Comparison of ENCODE assay signal across 10 mouse cellular contexts in the genomic region with DNA sequence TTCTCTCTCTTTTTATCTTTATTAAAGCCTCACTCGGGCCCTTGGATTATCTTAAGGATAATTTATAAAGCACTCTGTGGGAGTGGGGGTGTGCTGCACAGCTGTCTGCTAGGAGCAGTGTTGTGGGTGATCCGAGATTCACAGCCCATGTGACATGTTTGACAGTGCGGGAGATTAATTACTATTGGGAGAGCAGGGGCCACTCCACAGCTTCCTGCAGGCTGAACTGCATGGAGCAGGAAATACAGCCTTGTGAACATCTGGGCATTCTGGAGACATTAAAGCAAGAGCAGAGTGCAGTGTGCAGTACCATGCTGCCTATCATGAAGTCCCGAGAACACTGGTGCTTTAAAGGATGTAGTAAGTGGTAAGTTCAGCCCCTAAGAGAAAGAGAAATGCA.
DNase-seq lines count a peak whose midpoint lies in the region; ATAC-seq and TF ChIP-seq lines count a peak whose summit lies in the region.
"Had no signal": no experiment of that assay in that cellular context is flagged by ENCODE, and none has a peak within 500 bp of the region (broad histone marks: within the 10 kb centered on the region; RNA-seq: fewer than 3 reads in every experiment).

No protein-coding gene starts in this region.

- intact Hi-C loops in heart, postnatal 25 days (cut with DNase I), result no loop called here

- no peaks in the 10 kb centered on the region for H3K9me3 ChIP-seq in heart, embryonic 10.5 days
- H3K9me3 ChIP-seq in hindbrain, postnatal 0 days (ENCODE audit: low read length), result no peaks in the 10 kb centered on the region
- H3K9me3 ChIP-seq in stomach, embryonic 15.5 days, result no peaks in the 10 kb centered on the region

- H3K4me2 ChIP-seq in hindbrain, postnatal 0 days (ENCODE audit: low read depth, low read length), result no peak overlapping the region
- H3K4me2 ChIP-seq in stomach, embryonic 15.5 days, result peak overlapping the region; percentile 22

- peaks cover 61% of the 10 kb centered on the region for H3K4me1 ChIP-seq in heart, embryonic 10.5 days
- no peaks in the 10 kb centered on the region for H3K4me1 ChIP-seq in hindbrain, postnatal 0 days (ENCODE audit: insufficient read depth, low read length)
- peaks cover 13% of the 10 kb centered on the region for H3K4me1 ChIP-seq in stomach, embryonic 15.5 days

- H3K27me3 ChIP-seq in heart, embryonic 10.5 days (ENCODE audit: insufficient read depth, poor library complexity, severe bottlenecking), result no peaks in the 10 kb centered on the region
- H3K27me3 ChIP-seq in hindbrain, postnatal 0 days (ENCODE audit: insufficient read depth, low read length), result no peaks in the 10 kb centered on the region
- no peaks in the 10 kb centered on the region for H3K27me3 ChIP-seq in stomach, embryonic 15.5 days (replicated peaks)

- H3K9ac ChIP-seq in hindbrain, postnatal 0 days (replicated peaks; ENCODE audit: low read length), result no peak overlapping the region
- H3K9ac ChIP-seq in stomach, embryonic 15.5 days, result no peak overlapping the region

- 16% methylated on average over 4 of the region's 4 CpGs for WGBS in heart, embryonic 10.5 days
- 19% methylated on average over 4 of the region's 4 CpGs for WGBS in hindbrain, postnatal 0 days
- WGBS in stomach, embryonic 15.5 days, result 12% methylated on average over 4 of the region's 4 CpGs

- peak overlapping the region; percentile 81 for H3K27ac ChIP-seq in heart, embryonic 10.5 days
- no peak overlapping the region for H3K27ac ChIP-seq in hindbrain, postnatal 0 days
- no peak overlapping the region for H3K27ac ChIP-seq in stomach, embryonic 15.5 days

- no peak for TF ChIP-seq CTCF in hindbrain, postnatal 0 days (IDR thresholded peaks at IDR 0.05; ENCODE audit: low read depth)

- peak; percentile 72 for ATAC-seq in hindbrain, postnatal 0 days
- ATAC-seq in stomach, embryonic 15.5 days (ENCODE audit: insufficient read depth, low FRiP score, low read depth), result peak; percentile 75; the same call in 1 of the 2 replicates
- no peak for ATAC-seq in granulocyte monocyte progenitor cell, adult 5-6 weeks (replicated peaks; ENCODE audit: poor library complexity, severe bottlenecking)
- no peak for ATAC-seq in megakaryocyte, adult 5-6 weeks (ENCODE audit: poor library complexity, severe bottlenecking)

- DNase-seq in heart, embryonic 10.5 days (ENCODE audit: low spot score), result peak; percentile 74
- no peak for DNase-seq in heart, postnatal 25 days (ENCODE audit: low spot score)
- peak; percentile 14 to 24 for DNase-seq in right cerebral cortex, postnatal 10 days (ENCODE audit: low spot score in 2 of 2)
- no peak for DNase-seq in right cerebral cortex, postnatal 36 days (ENCODE audit: low spot score in 2 of 2)
- peak; percentile 34 for DNase-seq in hindbrain, postnatal 0 days (ENCODE audit: low spot score)
- DNase-seq: B cell, adult 2 months; lung, postnatal 4 days had no signal

- H3K36me3 ChIP-seq in heart, embryonic 10.5 days, result no peaks in the 10 kb centered on the region
- H3K36me3 ChIP-seq in hindbrain, postnatal 0 days (ENCODE audit: insufficient read depth, low read length), result no peaks in the 10 kb centered on the region
- H3K36me3 ChIP-seq in stomach, embryonic 15.5 days, result no peaks in the 10 kb centered on the region

- H3K4me3 ChIP-seq in heart, embryonic 10.5 days, result peak overlapping the region; percentile 35
- H3K4me3 ChIP-seq in hindbrain, postnatal 0 days (ENCODE audit: low read length), result no peak overlapping the region
- no peak overlapping the region for H3K4me3 ChIP-seq in stomach, embryonic 15.5 days (replicated peaks)

Comparison
In these comparisons a context has a peak if more than half of its experiments do, and no peak if none do; other contexts are left out.
1. DNase-seq: peak in heart, embryonic 10.5 days (single experiment), right cerebral cortex, postnatal 10 days (2 of 2) and hindbrain, postnatal 0 days (single experiment); none in heart, postnatal 25 days (single experiment) and right cerebral cortex, postnatal 36 days (0 of 2).
2. ATAC-seq: peak in hindbrain, postnatal 0 days (single experiment) and stomach, embryonic 15.5 days (single experiment); none in granulocyte monocyte progenitor cell, adult 5-6 weeks (single experiment) and megakaryocyte, adult 5-6 weeks (single experiment).